Mouse (Mus musculus) adipocyte (in vitro differentiated cells): ENCODE measurements around the gene Ramac.
A peak's percentile ranks its signal among the peaks of the same experiment; 100 is the strongest.

Experiments used
- DNase-seq: peaks from one replicate; pipeline ENCODE4 v3.0.0-alpha.2; 2016; ENCODE audit warnings: low spot score

Ramac gene

DNA sequence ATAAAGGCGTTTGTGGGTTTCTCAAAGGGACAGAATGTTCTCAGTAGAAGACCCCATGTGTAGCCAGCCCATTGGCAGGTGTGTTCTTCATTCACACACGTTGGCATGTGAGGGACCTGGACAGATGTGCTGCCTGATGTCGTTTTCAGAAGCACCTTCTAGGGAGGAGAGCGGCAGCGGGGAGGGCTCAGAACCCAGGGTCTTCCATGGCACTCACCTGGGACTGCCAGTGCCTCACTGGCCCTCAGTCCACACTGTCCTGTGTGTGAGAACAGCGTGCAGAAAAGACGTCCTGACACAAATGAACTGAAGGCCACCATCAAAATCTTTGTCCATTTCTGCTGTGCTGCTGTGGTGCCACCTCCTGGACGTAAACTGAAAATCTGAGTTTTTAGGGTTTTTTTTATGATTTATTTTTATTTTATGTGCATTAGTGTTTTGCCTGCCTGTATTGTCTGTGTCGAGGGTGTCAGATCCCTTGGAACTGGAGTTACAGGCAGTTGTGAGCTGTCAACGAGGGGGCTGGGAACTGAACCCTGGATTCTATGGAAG, 15.0 kb downstream of the Ramac start:
- peak; percentile 41 for DNase-seq

GRCm38 (mm10) chr7:81788536-81788935, 25.8 kb downstream of the Ramac start:
- DNase-seq: peak; percentile 21

- peak; percentile 88 for DNase-seq
These were observed 26.5 kb downstream of the Ramac start, which contains the start of gene 3110040N11Rik for GRCm38 (mm10) chr7:81789095-81789757. Gene 3110040N11Rik (minus strand): TSS chr7:81789478.

- DNase-seq: no peak
These were observed 43.3 kb downstream of the Ramac start for GRCm38 (mm10) chr7:81806067-81806466.
